Mouse (Mus musculus): ENCODE data around the gene Gtf2i. TPM values are rescaled to one million over a fixed set of nuclear protein-coding genes. Genes with fewer than 3 reads are reported as not detected.
A peak's percentile ranks its signal among the peaks of the same experiment; 100 is the strongest.
"Not testable (repeated sequence)": the region's sequence is repeated elsewhere in the genome, so short reads cannot be mapped to it uniquely, and the experiment has no call there.

Gene Gtf2i
- polyA plus RNA-seq, 1 experiment from 2014 or later = 136 TPM

GRCm38 (mm10) chr5:134344076-134344475 is 29.5 kb upstream of the Gtf2i start:
- Histone ChIP-seq H3K27ac (ENCODE audit: low read depth, low read length) (no peak overlapping the region), H3K9ac (ENCODE audit: low read depth, low read length) (no peak overlapping the region), H3K4me1 (ENCODE audit: control insufficient read depth, insufficient read depth, low read length) (no peaks in the 10 kb centered on the region), H3K36me3 (ENCODE audit: control insufficient read depth, insufficient read depth, low read length) (no peaks in the 10 kb centered on the region), H3K4me2 (no peak overlapping the region), H3K4me3 (ENCODE audit: low read depth, low read length) (no peak overlapping the region), H3K27me3 (ENCODE audit: control insufficient read depth, insufficient read depth, low read length) (no peaks in the 10 kb centered on the region), H3K9me3 (replicated peaks; ENCODE audit: control insufficient read depth, low read length) (no peaks in the 10 kb centered on the region)
- no peak for ATAC-seq (replicated peaks; ENCODE audit: insufficient number of reproducible peaks, low FRiP score, low TSS enrichment)
- 82% methylated on average over 8 of the region's 8 CpGs for WGBS (ENCODE audit: insufficient replicate concordance)

- H3K36me3 ChIP-seq (ENCODE audit: control insufficient read depth, insufficient read depth, low read length); H3K27me3 ChIP-seq (ENCODE audit: control insufficient read depth, insufficient read depth, low read length); H3K9ac ChIP-seq (ENCODE audit: low read depth, low read length); H3K9me3 ChIP-seq (replicated peaks; ENCODE audit: control insufficient read depth, low read length); H3K4me2 ChIP-seq; H3K4me1 ChIP-seq (ENCODE audit: control insufficient read depth, insufficient read depth, low read length); ATAC-seq (replicated peaks; ENCODE audit: insufficient number of reproducible peaks, low FRiP score, low TSS enrichment); H3K4me3 ChIP-seq (ENCODE audit: low read depth, low read length); H3K27ac ChIP-seq (ENCODE audit: low read depth, low read length): not testable (repeated sequence)
- WGBS (ENCODE audit: insufficient replicate concordance) = 70% methylated on average over 4 of the region's 4 CpGs
Measured at GRCm38 (mm10) chr5:134343530-134343929, 29.0 kb upstream of the Gtf2i start.

GRCm38 (mm10) chr5:134342503-134343205 is 28.1 kb upstream of the Gtf2i start:
- Histone ChIP-seq H3K27me3 (ENCODE audit: control insufficient read depth, insufficient read depth, low read length) (no peaks in the 10 kb centered on the region), H3K4me2 (no peak overlapping the region), H3K4me1 (ENCODE audit: control insufficient read depth, insufficient read depth, low read length) (no peaks in the 10 kb centered on the region), H3K36me3 (ENCODE audit: control insufficient read depth, insufficient read depth, low read length) (no peaks in the 10 kb centered on the region), H3K4me3 (ENCODE audit: low read depth, low read length) (no peak overlapping the region), H3K9ac (ENCODE audit: low read depth, low read length) (no peak overlapping the region), H3K27ac (ENCODE audit: low read depth, low read length) (no peak overlapping the region), H3K9me3 (replicated peaks; ENCODE audit: control insufficient read depth, low read length) (no peaks in the 10 kb centered on the region)
- WGBS (ENCODE audit: insufficient replicate concordance) = 70% methylated on average over 18 of the region's 18 CpGs
- 0 out of 2 replicates have a peak, but pooled peaks have one; percentile 35 for ATAC-seq (replicated peaks; ENCODE audit: insufficient number of reproducible peaks, low FRiP score, low TSS enrichment)

- Histone ChIP-seq H3K4me2 (no peak overlapping the region), H3K4me1 (ENCODE audit: control insufficient read depth, insufficient read depth, low read length) (no peaks in the 10 kb centered on the region), H3K27ac (ENCODE audit: low read depth, low read length) (no peak overlapping the region), H3K9ac (ENCODE audit: low read depth, low read length) (no peak overlapping the region), H3K27me3 (ENCODE audit: control insufficient read depth, insufficient read depth, low read length) (no peaks in the 10 kb centered on the region), H3K4me3 (ENCODE audit: low read depth, low read length) (no peak overlapping the region), H3K36me3 (ENCODE audit: control insufficient read depth, insufficient read depth, low read length) (no peaks in the 10 kb centered on the region), H3K9me3 (replicated peaks; ENCODE audit: control insufficient read depth, low read length) (no peaks in the 10 kb centered on the region)
- no peak for ATAC-seq (replicated peaks; ENCODE audit: insufficient number of reproducible peaks, low FRiP score, low TSS enrichment)
- WGBS (ENCODE audit: insufficient replicate concordance) = 87% methylated on average over 5 of the region's 5 CpGs
Measured at GRCm38 (mm10) chr5:134341721-134342120, 27.2 kb upstream of the Gtf2i start.

GRCm38 (mm10) chr5:134341321-134341720 is 26.8 kb upstream of the Gtf2i start:
- no peak overlapping the region for H3K9ac ChIP-seq (ENCODE audit: low read depth, low read length)
- no peaks in the 10 kb centered on the region for H3K9me3 ChIP-seq (replicated peaks; ENCODE audit: control insufficient read depth, low read length)
- H3K36me3 ChIP-seq (ENCODE audit: control insufficient read depth, insufficient read depth, low read length) = no peaks in the 10 kb centered on the region
- no peaks in the 10 kb centered on the region for H3K4me1 ChIP-seq (ENCODE audit: control insufficient read depth, insufficient read depth, low read length)
- no peak overlapping the region for H3K4me3 ChIP-seq (ENCODE audit: low read depth, low read length)
- no peak overlapping the region for H3K4me2 ChIP-seq
- ATAC-seq (replicated peaks; ENCODE audit: insufficient number of reproducible peaks, low FRiP score, low TSS enrichment) = no peak
- no peak overlapping the region for H3K27ac ChIP-seq (ENCODE audit: low read depth, low read length)
- WGBS (ENCODE audit: insufficient replicate concordance) = 71% methylated on average over 10 of the region's 10 CpGs
- H3K27me3 ChIP-seq (ENCODE audit: control insufficient read depth, insufficient read depth, low read length) = no peaks in the 10 kb centered on the region

GRCm38 (mm10) chr5:134340101-134340522 is 25.6 kb upstream of the Gtf2i start:
- Histone ChIP-seq H3K4me3 (ENCODE audit: low read depth, low read length) (no peak overlapping the region), H3K27ac (ENCODE audit: low read depth, low read length) (no peak overlapping the region), H3K27me3 (ENCODE audit: control insufficient read depth, insufficient read depth, low read length) (no peaks in the 10 kb centered on the region), H3K9ac (ENCODE audit: low read depth, low read length) (0 out of 2 replicates have a peak overlapping the region, but pooled peaks have one; percentile 22), H3K4me1 (ENCODE audit: control insufficient read depth, insufficient read depth, low read length) (no peaks in the 10 kb centered on the region), H3K9me3 (replicated peaks; ENCODE audit: control insufficient read depth, low read length) (no peaks in the 10 kb centered on the region), H3K36me3 (ENCODE audit: control insufficient read depth, insufficient read depth, low read length) (no peaks in the 10 kb centered on the region), H3K4me2 (no peak overlapping the region)
- WGBS (ENCODE audit: insufficient replicate concordance) = 33% methylated on average over 6 of the region's 6 CpGs
- no peak for ATAC-seq (replicated peaks; ENCODE audit: insufficient number of reproducible peaks, low FRiP score, low TSS enrichment)

GRCm38 (mm10) chr5:134337012-134337411 is 22.5 kb upstream of the Gtf2i start:
- H3K9ac ChIP-seq (ENCODE audit: low read depth, low read length); H3K27ac ChIP-seq (ENCODE audit: low read depth, low read length); H3K9me3 ChIP-seq (replicated peaks; ENCODE audit: control insufficient read depth, low read length); H3K4me1 ChIP-seq (ENCODE audit: control insufficient read depth, insufficient read depth, low read length); H3K4me3 ChIP-seq (ENCODE audit: low read depth, low read length); H3K4me2 ChIP-seq; H3K36me3 ChIP-seq (ENCODE audit: control insufficient read depth, insufficient read depth, low read length); H3K27me3 ChIP-seq (ENCODE audit: control insufficient read depth, insufficient read depth, low read length); ATAC-seq (replicated peaks; ENCODE audit: insufficient number of reproducible peaks, low FRiP score, low TSS enrichment): not testable (repeated sequence)
- WGBS (ENCODE audit: insufficient replicate concordance) = 45% methylated on average over 2 of the region's 2 CpGs

- no peak for ATAC-seq (replicated peaks; ENCODE audit: insufficient number of reproducible peaks, low FRiP score, low TSS enrichment)
Measured at GRCm38 (mm10) chr5:134332743-134333142, 18.2 kb upstream of the Gtf2i start.

GRCm38 (mm10) chr5:134330082-134330481 is 15.5 kb upstream of the Gtf2i start:
- no peaks in the 10 kb centered on the region for H3K27me3 ChIP-seq (ENCODE audit: control insufficient read depth, insufficient read depth, low read length)
- H3K9me3 ChIP-seq (replicated peaks; ENCODE audit: control insufficient read depth, low read length) = no peaks in the 10 kb centered on the region
- 85% methylated on average over 2 of the region's 2 CpGs for WGBS (ENCODE audit: insufficient replicate concordance)
- H3K27ac ChIP-seq (ENCODE audit: low read depth, low read length) = no peak overlapping the region
- H3K36me3 ChIP-seq (ENCODE audit: control insufficient read depth, insufficient read depth, low read length) = no peaks in the 10 kb centered on the region
- ATAC-seq (replicated peaks; ENCODE audit: insufficient number of reproducible peaks, low FRiP score, low TSS enrichment) = no peak
- peaks cover 5% of the 10 kb centered on the region; the same call in 1 of the 2 replicates for H3K4me1 ChIP-seq (ENCODE audit: control insufficient read depth, insufficient read depth, low read length)
- no peak overlapping the region for H3K9ac ChIP-seq (ENCODE audit: low read depth, low read length)
- H3K4me2 ChIP-seq = no peak overlapping the region
- H3K4me3 ChIP-seq (ENCODE audit: low read depth, low read length) = no peak overlapping the region

More at GRCm38 (mm10) chr5:134332743-134333142, 18.2 kb upstream of the Gtf2i start:
- H3K4me3 ChIP-seq (ENCODE audit: low read depth, low read length) = no peak overlapping the region
- H3K9me3 ChIP-seq (replicated peaks; ENCODE audit: control insufficient read depth, low read length) = no peaks in the 10 kb centered on the region
- no peaks in the 10 kb centered on the region for H3K4me1 ChIP-seq (ENCODE audit: control insufficient read depth, insufficient read depth, low read length)
- H3K27ac ChIP-seq (ENCODE audit: low read depth, low read length) = no peak overlapping the region
- H3K9ac ChIP-seq (ENCODE audit: low read depth, low read length) = no peak overlapping the region
- no peaks in the 10 kb centered on the region for H3K27me3 ChIP-seq (ENCODE audit: control insufficient read depth, insufficient read depth, low read length)
- H3K4me2 ChIP-seq = no peak overlapping the region
- WGBS (ENCODE audit: insufficient replicate concordance) = 64% methylated on average over 8 of the region's 8 CpGs
- H3K36me3 ChIP-seq (ENCODE audit: control insufficient read depth, insufficient read depth, low read length) = no peaks in the 10 kb centered on the region

Measured in heart, embryonic 11.5 days (tissue).